Mouse (Mus musculus): ENCODE measurements around the gene Jph2.

DNA sequence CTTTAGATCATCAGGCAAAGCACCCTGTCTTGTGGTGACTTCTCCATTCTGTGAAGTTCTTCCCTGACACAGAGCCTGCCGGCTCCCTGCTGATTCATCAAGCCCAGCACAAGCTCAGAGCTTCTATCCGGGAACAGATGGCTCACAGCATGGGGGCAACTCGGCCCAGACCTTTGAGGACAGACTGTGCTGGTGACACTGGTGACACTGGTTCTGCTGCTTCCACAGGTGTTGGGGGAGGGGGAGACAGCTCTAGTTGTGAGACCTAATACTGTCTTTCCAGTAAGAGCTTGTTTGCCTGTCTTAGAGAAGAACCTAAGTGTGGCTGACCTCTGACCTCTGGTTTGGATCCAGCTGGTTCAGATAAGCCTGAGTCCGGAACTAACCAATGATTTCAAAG, 36.2 kb upstream of the Jph2 start:
- TF ChIP-seq POLR2A (IDR thresholded peaks at IDR 0.05; ENCODE audit: insufficient read depth, low read depth, low read length) (no peak), EP300 (IDR thresholded peaks at IDR 0.05; ENCODE audit: insufficient read depth, low read depth, low read length) (no peak), CTCF (IDR thresholded peaks at IDR 0.05) (no peak)

All from heart, adult 2 months (tissue).